Mouse (Mus musculus) thymus, adult 2 months (tissue): ENCODE measurements around the gene Podxl. TPM values are rescaled to one million over a fixed set of nuclear protein-coding genes. Genes with fewer than 3 reads are reported as not detected.

ENCODE experiments used
- DNase-seq: peaks from one replicate; pipeline ENCODE4 v3.0.0; 2021
- H3K27ac ChIP-seq: fragments of 200-500 bp; 2 replicates; pipeline ENCODE4 v1.5.1; 2012; ENCODE audit warnings: low read length, control low read depth; ENCODE audit not compliant: control insufficient read depth, insufficient read depth
- H3K27me3 ChIP-seq: fragments of 200-500 bp; 2 replicates; pipeline ENCODE4 v1.6.1; 2012; ENCODE audit warnings: mild to moderate bottlenecking, low read length, moderate library complexity, mixed read lengths; ENCODE audit not compliant: control insufficient read depth, insufficient read depth
- H3K36me3 ChIP-seq: fragments of 200-500 bp; 2 replicates; pipeline ENCODE4 v1.6.1; 2012; ENCODE audit warnings: mild to moderate bottlenecking, low read length, moderate library complexity; ENCODE audit not compliant: control insufficient read depth, insufficient read depth
- H3K4me1 ChIP-seq: fragments of 200-500 bp; replicated peaks from 2 replicates; pipeline ENCODE4 v1.6.1; 2012; ENCODE audit warnings: low read length; ENCODE audit not compliant: control insufficient read depth, insufficient read depth
- H3K4me3 ChIP-seq: fragments of 200-500 bp; 2 replicates; pipeline ENCODE4 v1.5.1; 2012; ENCODE audit warnings: mild to moderate bottlenecking, low read length, control low read depth, moderate library complexity; ENCODE audit not compliant: control insufficient read depth, insufficient read depth
- CTCF ChIP-seq: fragments of 200-500 bp; IDR thresholded peaks from 2 replicates; pipeline ENCODE4 v1.5.1; 2012; ENCODE audit warnings: mild to moderate bottlenecking, control low read depth, low read length, moderate library complexity, borderline replicate concordance; ENCODE audit not compliant: control insufficient read depth, poor library complexity, insufficient read depth; ENCODE audit errors: extremely low read depth
- POLR2A ChIP-seq: fragments of 200-500 bp; IDR thresholded peaks from 2 replicates; pipeline ENCODE4 v1.6.1; 2012; ENCODE audit warnings: mild to moderate bottlenecking, low read length, control low read depth, moderate library complexity; ENCODE audit not compliant: control insufficient read depth, poor library complexity, insufficient read depth; ENCODE audit errors: extremely low read depth
- WGBS: fragments of 180-500 bp; shearing (Covaris S2); methylation state at CpG from one replicate; pipeline ENCODE4 v1.1.7; 2018; 5-methylcytosine and 5-hydroxymethylcytosine counted together
- polyA plus RNA-seq: library from polyadenylated mRNA; depleted of rRNA; stranded (reverse); fragments of >200 nt; gene quantifications from 2 replicates; pipeline ENCODE4 v1.2.3, GENCODE M21; 2012

Gene Podxl
- polyA plus RNA-seq, 1 experiment = 6.6 TPM

DNA sequence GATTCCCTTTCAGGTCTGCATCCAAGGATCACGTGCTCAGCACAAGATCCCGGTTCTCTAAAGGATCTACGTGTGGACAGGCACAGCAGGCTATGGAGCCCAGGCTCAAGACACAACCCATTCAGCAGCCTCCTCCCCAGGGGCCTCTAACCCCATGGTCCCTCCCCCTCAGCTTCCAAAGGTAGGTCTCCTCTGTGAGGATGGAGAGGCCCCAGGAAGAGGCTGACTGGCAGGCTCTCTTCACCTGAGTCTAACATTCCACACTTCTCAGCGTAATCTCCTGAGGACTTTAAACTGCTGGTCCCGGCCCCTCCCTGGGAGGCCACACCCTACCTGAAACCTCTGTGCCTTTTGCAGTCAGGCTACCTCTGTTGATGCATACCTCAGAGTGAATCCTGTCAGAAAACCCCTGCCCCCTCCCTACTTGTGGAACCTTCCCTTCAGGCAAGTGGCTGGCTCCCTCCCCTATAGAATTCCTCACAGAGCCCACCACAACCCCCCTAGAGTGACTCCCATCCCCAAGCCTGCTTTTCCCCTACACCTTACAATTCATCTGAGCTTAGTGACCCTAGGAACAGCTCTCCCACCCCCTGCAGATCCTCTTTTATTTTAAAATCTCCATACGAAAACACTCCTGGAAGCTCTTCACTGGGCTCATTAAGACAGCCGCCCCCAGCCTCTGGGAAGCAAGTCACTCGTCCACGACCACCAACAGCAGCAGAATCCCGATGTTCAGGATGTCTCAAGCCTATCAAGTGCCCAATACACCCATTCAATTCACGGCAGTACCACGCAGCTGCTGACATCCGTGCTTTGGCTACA is 3.4 kb downstream of the Podxl start:
- H3K27me3 ChIP-seq = peaks cover 18% of the 10 kb centered on the region
- DNase-seq = no peak
- H3K36me3 ChIP-seq = no peaks in the 10 kb centered on the region
- no peak overlapping the region for H3K27ac ChIP-seq
- WGBS = 80% methylated on average over 13 of the region's 13 CpGs
- H3K4me1 ChIP-seq = peaks cover 10% of the 10 kb centered on the region
- TF ChIP-seq CTCF (no peak), POLR2A (no peak)
- no peak overlapping the region for H3K4me3 ChIP-seq

DNA sequence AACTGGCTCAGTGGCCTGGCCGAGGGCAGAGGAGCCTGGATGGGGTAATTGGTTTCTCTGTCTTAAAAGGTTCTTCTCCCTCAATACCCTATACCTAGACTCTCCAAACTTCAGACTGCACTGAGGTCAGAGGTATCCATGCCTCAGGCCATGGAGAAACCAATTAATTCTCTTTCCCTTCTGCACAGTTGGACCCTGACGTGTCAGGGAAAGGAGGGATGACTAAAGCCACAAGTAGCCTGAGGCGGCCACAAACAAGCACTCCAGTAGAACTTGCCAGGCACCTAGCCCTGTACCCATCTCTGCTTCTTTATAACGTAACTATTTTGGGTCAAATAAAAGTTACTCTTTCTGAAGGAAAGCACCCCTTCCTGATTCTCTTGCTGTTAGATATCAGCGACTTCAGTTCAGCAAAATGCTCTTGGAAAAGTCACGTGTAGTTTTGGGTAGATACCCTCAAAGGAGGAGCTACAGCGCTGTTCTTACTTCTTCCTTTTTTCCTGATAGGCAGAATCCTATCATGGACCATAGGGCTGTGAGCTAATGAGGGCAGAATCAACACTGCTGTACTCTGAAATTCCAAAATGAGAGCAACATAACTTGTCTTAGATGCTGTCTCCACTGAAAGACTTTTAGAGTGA is 7.2 kb downstream of the Podxl start:
- Histone ChIP-seq H3K27ac (no peak overlapping the region), H3K36me3 (no peaks in the 10 kb centered on the region), H3K27me3 (no peaks in the 10 kb centered on the region), H3K4me1 (no peaks in the 10 kb centered on the region), H3K4me3 (no peak overlapping the region)
- WGBS = 92% methylated on average over 7 of the region's 7 CpGs
- DNase-seq = no peak
- TF ChIP-seq CTCF (no peak), POLR2A (no peak)

DNA sequence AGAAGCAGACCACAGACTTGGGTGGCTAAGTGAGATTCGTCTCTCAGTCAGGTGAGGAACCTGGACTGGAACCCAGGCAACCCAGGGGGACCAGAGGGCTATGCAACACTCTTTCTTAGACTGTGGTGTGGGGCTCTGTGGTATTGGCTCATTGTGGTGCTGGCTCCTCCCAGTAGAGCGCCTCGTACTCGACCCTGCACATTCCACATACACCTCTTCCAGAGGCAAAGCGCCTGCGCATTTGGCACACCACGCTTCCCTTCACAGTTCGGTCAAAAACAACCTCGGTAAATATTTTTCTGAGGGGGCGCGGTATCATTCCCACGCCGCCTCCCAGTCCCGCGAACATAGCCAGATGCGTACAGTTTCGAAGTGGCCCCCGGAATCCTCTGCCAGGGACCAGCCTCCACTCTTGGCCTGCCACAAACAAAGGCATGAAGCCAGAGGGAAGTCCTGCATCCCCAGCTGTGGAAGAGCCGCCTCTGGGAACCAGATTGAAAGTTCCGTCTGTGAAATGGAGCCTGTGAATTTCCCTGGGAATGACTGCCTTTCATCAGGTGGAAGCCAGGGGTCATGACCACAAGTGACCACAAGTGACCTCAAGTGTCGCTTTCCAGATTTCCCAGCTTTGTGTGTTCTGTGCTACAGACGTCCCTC is 12.8 kb downstream of the Podxl start:
- H3K27ac ChIP-seq = no peak overlapping the region
- no peak overlapping the region for H3K4me3 ChIP-seq
- WGBS = 83% methylated on average over 22 of the region's 22 CpGs
- TF ChIP-seq CTCF (no peak), POLR2A (no peak)
- DNase-seq = no peak
- H3K36me3 ChIP-seq = no peaks in the 10 kb centered on the region
- no peaks in the 10 kb centered on the region for H3K27me3 ChIP-seq
- no peaks in the 10 kb centered on the region; the same call in 1 of the 2 replicates for H3K4me1 ChIP-seq

DNA sequence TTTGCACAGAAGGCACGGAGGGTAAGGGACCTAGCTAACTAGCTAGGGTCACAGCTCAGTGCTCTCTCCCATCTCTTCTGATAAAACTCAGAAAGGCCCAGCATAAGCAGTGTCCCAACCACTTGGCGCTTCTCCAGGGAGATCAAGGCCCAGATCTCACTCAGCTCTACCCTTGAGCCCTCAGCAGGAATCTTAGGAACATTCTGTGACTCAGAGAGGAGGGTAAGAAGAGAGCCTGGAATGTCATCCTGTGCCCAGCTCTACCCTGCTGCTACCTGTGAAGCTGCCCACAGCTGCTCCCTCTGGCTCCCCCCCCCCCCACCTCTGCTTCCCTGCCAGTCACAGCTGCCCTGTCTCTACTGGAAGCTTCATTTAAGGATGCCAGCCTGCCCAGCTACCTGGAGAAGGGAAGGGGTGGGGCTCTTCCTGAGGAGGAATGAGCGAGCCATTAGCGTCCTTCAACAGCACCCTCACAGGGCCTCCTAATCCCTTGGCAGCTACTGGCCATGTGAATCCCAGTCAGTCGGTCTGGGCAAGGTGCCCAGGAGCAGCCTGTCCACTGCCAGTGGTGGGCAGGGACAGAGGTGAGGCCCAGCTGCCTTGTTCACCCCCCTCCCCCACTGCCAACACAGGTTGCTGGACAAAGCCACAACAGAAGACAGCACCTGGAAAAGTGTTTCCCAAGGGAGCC is 14.3 kb downstream of the Podxl start:
- no peaks in the 10 kb centered on the region for H3K27me3 ChIP-seq
- DNase-seq = no peak
- 82% methylated on average over 5 of the region's 5 CpGs for whole genome bisulfite sequencing
- no peaks in the 10 kb centered on the region for H3K36me3 ChIP-seq
- TF ChIP-seq POLR2A = no peak
- TF ChIP-seq CTCF = no peak
- no peak overlapping the region for H3K27ac ChIP-seq
- H3K4me1 ChIP-seq = no peaks in the 10 kb centered on the region; the same call in 1 of the 2 replicates
- H3K4me3 ChIP-seq = no peak overlapping the region

DNA sequence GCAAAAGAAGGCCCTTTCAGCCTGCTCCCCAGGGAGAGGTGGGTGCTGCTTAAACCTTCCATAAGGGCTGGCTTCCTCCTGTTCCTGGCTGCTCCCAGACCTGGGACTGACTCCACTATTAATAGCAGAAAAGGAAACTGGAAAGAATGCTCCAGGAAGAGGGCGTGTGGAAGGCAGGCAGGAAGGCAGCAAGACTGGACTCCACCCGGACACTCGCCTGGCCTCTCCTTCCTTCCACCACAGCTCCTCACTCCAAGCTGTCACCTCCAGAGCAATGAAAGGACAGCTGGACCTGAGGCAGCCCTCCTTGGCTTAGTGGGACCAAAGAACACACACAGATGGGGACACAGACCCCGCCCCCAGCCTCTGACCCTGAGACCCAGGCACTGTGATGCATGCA is 19.5 kb downstream of the Podxl start:
- Histone ChIP-seq H3K27me3 (no peaks in the 10 kb centered on the region), H3K4me3 (no peak overlapping the region), H3K27ac (no peak overlapping the region), H3K36me3 (no peaks in the 10 kb centered on the region), H3K4me1 (no peaks in the 10 kb centered on the region)
- TF ChIP-seq POLR2A (no peak), CTCF (no peak)
- 88% methylated on average over 4 of the region's 4 CpGs for WGBS
- DNase-seq = no peak

DNA sequence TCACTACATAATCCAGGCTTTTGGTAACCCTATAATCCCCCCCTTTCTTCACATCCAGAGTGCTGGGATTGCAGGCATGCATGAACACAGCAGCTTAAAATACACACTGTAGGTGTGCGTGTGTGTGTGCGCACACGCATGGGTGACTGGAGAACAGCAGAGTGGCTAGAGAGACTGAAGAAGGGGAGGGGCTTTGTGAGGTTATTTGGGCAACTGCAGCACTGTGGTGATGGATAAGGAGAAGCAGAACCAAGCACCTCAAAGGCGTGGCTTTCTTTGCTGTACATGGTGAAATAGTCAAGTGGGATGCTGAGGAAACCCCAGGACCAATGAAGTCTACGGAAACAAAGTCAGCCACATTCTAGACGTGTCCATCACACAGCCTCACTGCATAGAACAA is 23.8 kb downstream of the Podxl start:
- WGBS = 84% methylated on average over 6 of the region's 6 CpGs
- TF ChIP-seq POLR2A = no peak
- no peak for TF ChIP-seq CTCF
- DNase-seq = no peak
- no peaks in the 10 kb centered on the region for H3K27me3 ChIP-seq
- H3K4me3 ChIP-seq = no peak overlapping the region
- H3K27ac ChIP-seq = no peak overlapping the region
- H3K36me3 ChIP-seq = no peaks in the 10 kb centered on the region
- no peaks in the 10 kb centered on the region for H3K4me1 ChIP-seq
